Mouse (Mus musculus) heart, adult 2 months (tissue): ENCODE measurements around the gene Gli2. TPM values are rescaled to one million over a fixed set of nuclear protein-coding genes. Genes with fewer than 3 reads are reported as not detected.
A peak's percentile ranks its signal among the peaks of the same experiment; 100 is the strongest.

Source experiments
- DNase-seq, 2 experiments: peaks; one replicate each; pipeline ENCODE4 v3.0.0; 2021
- H3K27ac ChIP-seq: fragments of 200-600 bp; 2 replicates; pipeline ENCODE4 v1.8.1; 2022
- H3K27me3 ChIP-seq: fragments of 200-500 bp; 2 replicates; pipeline ENCODE4 v1.6.1; 2012; ENCODE audit warnings: mild to moderate bottlenecking, low read length, inconsistent platforms, mixed read lengths; ENCODE audit not compliant: control insufficient read depth, insufficient read depth
- H3K36me3 ChIP-seq: fragments of 200-500 bp; 2 replicates; pipeline ENCODE4 v1.6.1; 2012; ENCODE audit warnings: low read length, inconsistent platforms; ENCODE audit not compliant: control insufficient read depth, insufficient read depth
- H3K4me1 ChIP-seq: fragments of 200-500 bp; 2 replicates; pipeline ENCODE4 v1.6.1; 2011; ENCODE audit warnings: low read length; ENCODE audit not compliant: control insufficient read depth, insufficient read depth
- H3K4me3 ChIP-seq: fragments of 200-600 bp; 2 replicates; pipeline ENCODE4 v1.8.1; 2022
- H3K79me2 ChIP-seq: fragments of 200-500 bp; replicated peaks from 2 replicates; pipeline ENCODE4 v1.6.1; 2012; ENCODE audit warnings: mild to moderate bottlenecking, inconsistent platforms, low read length, moderate library complexity, mixed read lengths; ENCODE audit not compliant: control insufficient read depth, insufficient read depth
- H3K9ac ChIP-seq: fragments of 200-500 bp; 2 replicates; pipeline ENCODE4 v1.6.1; 2012; ENCODE audit warnings: low read depth, mild to moderate bottlenecking, control low read depth, inconsistent platforms, low read length, mixed read lengths
- CTCF ChIP-seq: fragments of 200-600 bp; IDR thresholded peaks from 2 replicates; pipeline ENCODE4 v1.8.1; 2022; ENCODE audit warnings: antibody characterized with exemption, mild to moderate bottlenecking, moderate library complexity
- EP300 ChIP-seq: fragments of 200-500 bp; IDR thresholded peaks from 2 replicates; pipeline ENCODE4 v1.6.1; 2011; ENCODE audit warnings: low read depth, low read length, control low read depth; ENCODE audit not compliant: insufficient read depth
- POLR2A ChIP-seq: fragments of 200-500 bp; IDR thresholded peaks from 2 replicates; pipeline ENCODE4 v1.6.1; 2011; ENCODE audit warnings: mild to moderate bottlenecking, low read depth, low read length, control low read depth; ENCODE audit not compliant: insufficient read depth
- WGBS: fragments of 180-500 bp; shearing (Covaris S2); methylation state at CpG from one replicate; pipeline ENCODE4 v1.1.7; 2018; 5-methylcytosine and 5-hydroxymethylcytosine counted together
- intact Hi-C: fragments of 180-260 bp; cut with DNase I; formaldehyde crosslinking; loops from one replicate; pipeline ENCODE4 v1.15.1; 2025
- polyA plus RNA-seq: library from polyadenylated mRNA; depleted of rRNA; stranded (reverse); fragments of >200 nt; gene quantifications from 2 replicates; pipeline ENCODE4 v1.2.3, GENCODE M21; 2012
- total RNA-seq, 2 experiments: library from RNA; stranded (reverse); gene quantifications; 2 replicates each; pipeline ENCODE4 v1.2.3; 2021

Gene Gli2
- total and polyA plus RNA-seq, 3 experiments: 1.0 to 2.6 (median 1.2) TPM

DNA sequence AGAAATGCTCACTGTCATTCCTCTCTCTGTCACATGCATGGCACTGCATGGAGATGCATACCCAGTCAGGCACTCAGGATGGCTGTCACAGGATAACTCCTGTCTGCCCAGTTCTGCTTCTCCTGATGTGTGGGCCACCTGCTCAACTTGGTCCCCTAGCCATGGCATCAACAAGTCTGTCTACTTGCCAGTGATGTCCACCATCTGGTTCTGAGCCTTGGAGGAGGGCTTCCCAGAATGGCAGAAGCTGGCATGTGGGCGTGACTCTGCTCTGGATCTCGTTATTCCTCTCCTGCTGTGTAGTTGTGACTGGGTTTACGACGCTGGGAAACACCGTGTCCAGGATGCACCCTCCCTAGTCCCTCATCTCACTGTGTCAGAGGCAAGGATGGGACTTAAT, 189.4 kb downstream of the Gli2 start:
- DNase-seq: no peak
- WGBS: 85% methylated on average over 5 of the region's 5 CpGs
- no peak overlapping the region for H3K27ac ChIP-seq

DNA sequence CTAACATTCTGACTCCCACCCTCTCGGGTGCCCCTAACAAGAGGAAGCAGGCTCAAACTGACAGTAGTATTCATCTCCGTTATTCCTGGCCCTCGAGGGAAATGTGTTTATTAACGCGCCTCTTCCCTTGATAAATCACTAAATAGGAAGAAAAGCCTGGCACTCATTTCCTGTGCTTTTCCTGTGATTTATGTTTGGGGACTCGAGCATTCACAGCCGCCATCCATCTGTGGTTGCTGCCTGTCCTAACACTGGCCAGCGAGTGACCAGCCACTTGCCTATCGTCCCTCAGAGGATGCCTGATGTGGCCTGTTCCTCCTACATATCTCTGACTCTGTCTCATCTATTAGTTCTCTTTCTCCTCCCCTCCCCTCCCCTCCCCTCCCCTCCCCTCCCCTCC, 195.3 kb downstream of the Gli2 start:
- Histone ChIP-seq H3K9ac (no peak overlapping the region), H3K27me3 (no peaks in the 10 kb centered on the region), H3K4me1 (no peaks in the 10 kb centered on the region), H3K27ac (no peak overlapping the region), H3K4me3 (no peak overlapping the region), H3K79me2 (no peaks in the 10 kb centered on the region), H3K36me3 (no peaks in the 10 kb centered on the region)
- TF ChIP-seq EP300 (no peak), CTCF (no peak), POLR2A (no peak)
- DNase-seq: no peak
- 47% methylated on average over 9 of the region's 9 CpGs for WGBS
- intact Hi-C loops: no loop called here

More for the DNA sequence above, 189.4 kb downstream of the Gli2 start:
- intact Hi-C loops: no loop called here
- Histone ChIP-seq H3K36me3 (no peaks in the 10 kb centered on the region), H3K9ac (no peak overlapping the region), H3K4me1 (no peaks in the 10 kb centered on the region), H3K27me3 (no peaks in the 10 kb centered on the region), H3K4me3 (no peak overlapping the region), H3K79me2 (no peaks in the 10 kb centered on the region)
- TF ChIP-seq EP300: no peak
- no peak for TF ChIP-seq POLR2A

DNA sequence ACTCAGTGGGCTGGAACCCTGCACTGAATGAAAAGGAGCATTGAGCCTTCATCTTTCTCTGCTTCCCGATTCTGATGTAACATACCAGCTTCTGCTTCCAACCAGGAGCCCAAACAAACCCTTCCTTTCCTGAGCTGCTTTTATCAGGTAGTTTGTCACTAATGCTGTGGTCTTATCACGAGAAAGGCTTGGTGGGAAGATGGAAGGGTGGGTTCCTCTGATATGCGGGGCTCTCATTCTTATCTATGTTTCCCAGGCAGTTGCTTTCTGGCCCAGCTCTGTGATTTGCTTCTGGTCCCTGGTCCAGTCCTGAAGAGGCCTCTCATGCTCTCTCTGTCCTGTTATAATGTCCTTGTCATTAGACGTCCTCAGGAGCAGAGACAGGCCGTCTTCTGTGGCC, 222.8 kb downstream of the Gli2 start:
- Histone ChIP-seq H3K9ac (no peak overlapping the region), H3K36me3 (no peaks in the 10 kb centered on the region), H3K27me3 (no peaks in the 10 kb centered on the region), H3K27ac (no peak overlapping the region), H3K4me1 (no peaks in the 10 kb centered on the region), H3K79me2 (no peaks in the 10 kb centered on the region), H3K4me3 (no peak overlapping the region)
- WGBS: 30% methylated on average over 5 of the region's 5 CpGs
- TF ChIP-seq EP300 (no peak), POLR2A (no peak), CTCF (no peak)
- intact Hi-C loops: no loop called here
- DNase-seq: no peak

DNA sequence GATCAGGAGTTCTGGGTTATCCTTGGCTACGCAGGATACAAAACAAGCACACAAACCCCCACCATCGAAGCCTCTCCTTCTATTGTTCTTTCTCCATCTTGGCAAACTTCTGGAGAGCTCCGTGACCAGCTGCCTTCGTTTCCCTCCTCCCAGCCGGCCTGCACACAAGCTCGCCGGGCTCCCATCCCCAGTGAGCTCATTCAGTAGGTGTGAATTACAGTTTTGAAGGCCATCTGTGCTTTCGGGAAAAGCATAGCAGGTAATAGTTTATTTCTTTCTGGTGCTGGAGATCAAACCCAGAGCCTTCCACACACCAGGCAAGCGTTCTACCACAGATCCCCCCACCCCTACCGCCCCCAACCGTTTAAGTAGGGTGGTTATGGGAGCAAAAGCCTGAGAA, 226.8 kb downstream of the Gli2 start:
- TF ChIP-seq CTCF: no peak
- TF ChIP-seq EP300: no peak
- TF ChIP-seq POLR2A: no peak
- H3K9ac ChIP-seq: no peak overlapping the region
- no peaks in the 10 kb centered on the region for H3K79me2 ChIP-seq
- no peak overlapping the region for H3K4me3 ChIP-seq
- WGBS: 87% methylated on average over 11 of the region's 11 CpGs
- H3K36me3 ChIP-seq: no peaks in the 10 kb centered on the region
- H3K27me3 ChIP-seq: no peaks in the 10 kb centered on the region
- DNase-seq: no peak
- H3K27ac ChIP-seq: no peak overlapping the region
- H3K4me1 ChIP-seq: no peaks in the 10 kb centered on the region
- intact Hi-C loops: no loop called here

DNA sequence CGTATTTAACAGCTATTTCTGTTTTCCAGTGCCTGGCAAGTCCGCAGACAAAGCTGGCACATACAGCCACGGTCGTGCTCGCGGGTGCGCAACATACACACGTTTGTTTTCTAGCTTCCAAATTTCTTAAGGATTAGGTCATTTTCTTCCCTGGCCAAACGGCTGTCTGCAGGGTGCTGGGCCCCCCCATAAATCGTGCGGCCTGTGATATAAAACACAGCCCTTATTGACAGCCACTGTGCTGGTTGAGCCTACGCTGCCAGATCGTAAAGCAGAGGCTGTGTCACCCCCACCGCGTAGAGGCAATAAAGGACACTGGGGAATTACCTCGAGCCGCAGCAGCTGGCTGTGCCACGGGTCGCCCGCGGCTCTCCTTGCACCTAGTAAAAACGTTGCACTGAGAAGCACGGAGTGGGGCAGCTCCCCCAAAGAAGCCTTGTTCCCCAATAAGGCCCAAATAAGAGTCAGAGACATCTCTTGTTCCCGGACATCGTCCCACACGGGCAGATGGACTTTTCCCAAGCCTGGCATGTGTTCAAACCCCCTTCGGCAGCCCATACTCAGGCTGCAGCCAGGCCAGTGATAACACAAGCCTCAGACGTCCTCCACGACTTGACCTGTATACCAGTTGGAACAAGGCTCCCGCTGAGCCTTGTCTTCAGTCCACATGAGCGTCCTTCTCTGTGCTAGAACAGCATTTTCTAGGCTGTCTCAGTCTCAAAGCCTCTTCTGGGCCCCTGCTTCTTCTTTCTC, 227.8 kb downstream of the Gli2 start:
- H3K79me2 ChIP-seq: no peaks in the 10 kb centered on the region
- no peaks in the 10 kb centered on the region for H3K36me3 ChIP-seq
- TF ChIP-seq CTCF: no peak
- TF ChIP-seq EP300: no peak
- TF ChIP-seq POLR2A: no peak
- intact Hi-C loops: no loop called here
- no peak overlapping the region for H3K27ac ChIP-seq
- no peaks in the 10 kb centered on the region for H3K27me3 ChIP-seq
- 50% methylated on average over 31 of the region's 31 CpGs for WGBS
- H3K9ac ChIP-seq: no peak overlapping the region
- H3K4me3 ChIP-seq: no peak overlapping the region
- DNase-seq: peak; percentile 12 to 25
- H3K4me1 ChIP-seq: no peaks in the 10 kb centered on the region

DNA sequence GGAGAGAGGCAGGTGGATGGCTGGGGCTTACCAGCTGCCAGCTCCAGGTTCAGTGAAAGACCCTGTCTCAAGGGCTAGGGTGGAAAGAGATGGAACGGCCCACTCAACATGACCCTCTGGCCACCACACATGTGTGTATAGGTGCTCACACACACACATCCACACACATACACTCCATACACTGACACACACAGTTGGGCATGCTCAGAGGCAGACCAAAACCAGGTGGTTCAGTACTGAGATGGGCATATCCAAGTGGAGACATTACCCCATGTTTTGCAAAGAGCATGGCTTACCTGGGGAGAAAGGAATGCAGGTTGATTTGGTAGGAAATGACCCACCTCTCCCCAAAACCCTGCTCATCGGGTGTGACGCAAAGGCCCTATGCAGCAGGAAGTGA, 228.4 kb downstream of the Gli2 start:
- Histone ChIP-seq H3K79me2 (no peaks in the 10 kb centered on the region), H3K27me3 (no peaks in the 10 kb centered on the region), H3K9ac (no peak overlapping the region), H3K4me3 (no peak overlapping the region), H3K36me3 (no peaks in the 10 kb centered on the region), H3K27ac (no peak overlapping the region), H3K4me1 (no peaks in the 10 kb centered on the region)
- intact Hi-C loops: no loop called here
- no peak for DNase-seq
- 62% methylated on average over 3 of the region's 3 CpGs for WGBS
- TF ChIP-seq EP300 (no peak), POLR2A (no peak), CTCF (no peak)
